Mouse (Mus musculus): ENCODE measurements around the gene Med11.
"Not testable (repeated sequence)": the region's sequence is repeated elsewhere in the genome, so short reads cannot be mapped to it uniquely, and the experiment has no call there.

Med11 gene

DNA sequence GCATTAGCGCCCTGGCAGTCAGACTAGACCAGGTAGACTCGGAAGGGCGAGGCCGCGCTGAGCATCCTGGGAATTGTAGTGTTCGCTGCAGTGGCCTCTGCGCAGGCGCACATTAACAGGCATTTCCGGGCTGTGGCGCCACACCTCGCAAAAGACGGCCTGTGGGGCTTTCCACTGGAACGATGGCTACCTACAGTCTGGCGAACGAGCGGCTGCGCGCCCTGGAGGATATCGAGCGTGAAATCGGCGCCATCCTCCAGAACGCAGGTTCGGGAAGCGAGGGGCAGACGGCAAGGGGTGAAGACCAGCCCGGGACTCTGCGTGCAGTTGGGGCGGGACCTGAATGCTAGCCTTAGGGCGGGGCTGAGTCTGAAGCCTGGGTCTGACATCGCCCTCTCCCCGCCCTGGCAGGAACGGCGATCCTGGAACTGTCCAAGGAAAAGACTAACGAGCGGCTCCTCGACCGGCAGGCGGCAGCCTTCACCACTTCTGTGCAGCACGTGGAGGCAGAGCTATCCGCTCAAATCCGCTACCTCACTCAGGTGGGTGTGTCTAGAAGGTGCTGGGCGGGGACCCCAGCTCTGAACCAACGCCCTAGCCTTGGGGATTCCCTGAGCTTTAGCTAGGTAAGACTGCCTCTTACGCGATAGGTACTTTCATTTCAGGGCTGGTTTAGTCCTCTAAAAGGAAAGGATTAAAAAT, at the start of gene Med11:
TSS of gene Med11 (plus strand) at position 123 of the 702 bp plus-strand sequence.
- peak; percentile 96 for DNase-seq (ENCODE audit: low spot score)

DNA sequence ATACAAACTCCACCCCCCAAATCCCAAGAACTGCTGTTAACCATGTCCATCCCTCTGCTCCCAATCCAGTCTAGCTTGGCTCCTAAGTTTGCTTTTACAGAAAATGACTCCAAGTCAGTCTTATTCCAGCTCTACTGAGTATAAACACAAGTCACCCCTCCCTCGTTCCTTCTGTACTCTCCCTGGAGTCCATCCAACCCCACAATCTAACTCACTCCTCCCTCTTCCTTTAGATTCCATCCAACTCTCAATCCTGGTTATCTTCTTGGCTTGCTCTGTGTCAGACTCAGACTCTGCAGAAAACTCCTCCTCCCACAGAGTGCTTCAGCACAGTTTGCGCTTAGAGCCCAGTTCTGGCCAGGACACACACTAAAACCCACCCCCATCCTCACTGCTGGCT, 48.1 kb upstream of the Med11 start:
- no peak for DNase-seq (ENCODE audit: low spot score)

DNA sequence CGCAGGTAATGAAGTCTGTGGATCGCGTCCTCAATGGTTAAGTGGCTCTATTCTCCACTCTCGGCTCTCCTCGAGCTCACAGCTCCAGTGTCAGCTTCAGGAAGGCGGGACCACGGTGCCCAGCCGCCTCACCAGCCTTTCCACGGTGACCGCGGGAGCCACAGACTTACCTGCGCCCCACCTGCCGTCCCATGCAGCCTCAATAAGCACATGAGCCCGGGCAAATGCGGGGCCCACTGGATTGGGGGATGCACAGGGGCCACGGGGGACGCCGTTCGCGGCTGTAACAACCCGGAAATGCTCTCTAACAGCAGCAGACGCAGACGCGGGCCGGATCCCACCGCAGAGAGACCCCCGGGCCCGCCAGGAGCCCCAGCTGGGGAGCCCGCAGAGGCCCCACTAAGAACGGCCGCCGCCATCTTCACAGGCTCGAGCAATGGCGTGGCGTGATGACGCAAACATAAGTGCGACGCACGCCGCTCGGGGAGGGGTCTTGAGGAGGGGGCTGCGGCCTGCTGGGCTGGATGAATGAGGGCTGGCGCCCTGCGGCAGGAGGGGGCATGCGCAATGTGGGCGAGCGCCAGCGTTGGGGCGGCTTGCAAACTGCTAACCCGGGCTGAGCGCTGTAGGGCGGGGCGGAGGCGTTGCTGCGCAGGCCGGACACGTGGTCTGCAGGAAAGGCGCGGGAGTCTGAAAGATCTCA, 42.0 kb upstream of the Med11 start, which contains the start of gene Pelp1:
TSS of gene Pelp1 (minus strand) at position 438 of the 703 bp plus-strand sequence.
- peak; percentile 98 for DNase-seq (ENCODE audit: low spot score)

DNA sequence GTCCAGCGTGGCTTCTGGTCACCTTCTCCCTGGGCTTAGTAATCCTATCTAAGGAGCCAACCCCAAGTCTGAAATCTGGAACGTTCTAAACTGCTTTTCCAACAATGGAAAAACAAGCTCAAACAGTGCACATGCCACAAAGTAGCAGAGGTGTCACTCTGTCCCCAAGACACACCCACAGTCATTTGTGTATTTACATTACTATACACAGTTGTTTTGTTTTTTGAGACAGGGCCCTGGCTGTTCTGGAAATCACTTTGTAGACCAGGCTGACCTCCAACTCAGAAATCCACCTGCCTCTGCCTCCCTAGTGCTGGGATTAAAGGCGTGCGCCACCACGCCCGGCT, 41.4 kb upstream of the Med11 start:
- DNase-seq (ENCODE audit: low spot score) = no peak

DNA sequence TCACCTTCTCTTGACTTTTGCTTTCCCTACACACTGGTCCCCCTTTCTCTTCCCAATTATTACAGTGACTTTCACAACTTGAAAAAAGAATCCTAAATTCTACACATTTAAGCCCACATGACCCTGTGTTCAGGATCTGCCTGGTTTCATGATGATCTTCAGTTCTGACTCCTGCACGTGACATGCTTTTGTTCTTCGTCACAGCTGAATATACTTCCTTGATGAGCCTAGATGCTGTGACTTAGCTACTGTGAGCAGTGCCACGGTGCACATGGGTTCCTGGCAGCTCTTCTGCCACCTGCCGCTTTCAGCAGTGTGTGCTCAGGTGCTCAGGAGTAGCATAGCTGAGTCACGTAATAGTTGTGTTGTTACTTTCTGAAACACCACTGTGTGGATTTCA, 39.1 kb upstream of the Med11 start:
- DNase-seq (ENCODE audit: low spot score) = no peak

DNA sequence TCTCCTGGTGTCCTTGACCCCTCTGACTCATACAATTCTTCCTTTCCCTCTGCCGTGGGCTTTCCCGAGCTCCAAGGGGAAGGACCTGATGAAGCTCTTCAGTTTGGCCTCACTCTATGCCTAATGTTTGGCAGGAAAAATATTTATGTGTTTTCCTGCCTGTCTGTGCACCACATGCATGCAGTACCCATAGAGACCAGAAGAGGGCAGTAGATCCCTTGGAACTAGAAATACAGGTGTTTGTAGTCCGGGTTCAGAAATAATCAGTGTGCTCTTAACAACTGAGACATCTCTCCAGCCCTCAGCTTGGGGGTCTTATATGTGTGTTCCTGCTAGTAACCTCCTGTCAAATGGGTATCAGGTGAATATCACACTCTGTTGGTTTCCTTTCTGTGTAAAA, 37.8 kb upstream of the Med11 start:
- DNase-seq (ENCODE audit: low spot score) = peak; percentile 90

DNA sequence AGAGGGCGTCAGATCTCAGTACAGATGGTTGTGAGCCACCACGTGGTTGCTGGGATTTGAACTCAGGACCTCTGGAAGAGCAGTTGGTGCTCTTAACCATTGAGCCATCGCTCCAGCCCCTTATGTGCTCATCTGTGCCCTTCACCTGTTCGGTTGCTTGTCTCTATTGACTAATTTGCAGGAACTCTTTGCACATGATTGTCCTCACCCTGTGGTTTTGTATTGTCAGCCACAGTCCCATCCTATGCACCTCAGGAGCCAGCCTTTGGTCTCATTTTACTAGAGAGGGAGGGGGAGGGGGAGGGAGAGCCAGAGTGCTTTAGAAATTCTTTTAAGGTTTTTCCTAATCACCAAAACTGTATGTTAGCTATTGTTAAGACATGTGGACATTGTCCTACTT, 33.5 kb upstream of the Med11 start:
- DNase-seq (ENCODE audit: low spot score) = no peak

DNA sequence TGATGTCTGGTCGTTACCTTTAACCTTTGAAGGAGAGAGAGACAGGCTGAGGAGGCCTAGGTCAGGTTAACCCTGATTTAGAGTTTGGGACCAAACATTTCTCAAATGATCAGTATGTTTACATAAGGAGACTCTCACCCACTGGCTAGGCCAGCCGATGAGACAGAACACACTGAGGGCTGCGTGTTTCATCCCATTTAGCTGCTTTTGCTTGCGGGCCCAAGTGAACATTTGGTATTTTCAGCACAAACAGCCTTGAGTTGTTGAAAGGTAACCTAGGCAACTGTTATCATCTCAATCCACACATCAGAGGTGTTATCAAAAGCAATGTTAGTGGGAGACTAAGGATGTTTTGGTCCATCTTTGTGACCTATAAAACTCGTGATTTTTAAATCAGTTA, 32.2 kb upstream of the Med11 start:
- no peak for DNase-seq (ENCODE audit: low spot score)

DNA sequence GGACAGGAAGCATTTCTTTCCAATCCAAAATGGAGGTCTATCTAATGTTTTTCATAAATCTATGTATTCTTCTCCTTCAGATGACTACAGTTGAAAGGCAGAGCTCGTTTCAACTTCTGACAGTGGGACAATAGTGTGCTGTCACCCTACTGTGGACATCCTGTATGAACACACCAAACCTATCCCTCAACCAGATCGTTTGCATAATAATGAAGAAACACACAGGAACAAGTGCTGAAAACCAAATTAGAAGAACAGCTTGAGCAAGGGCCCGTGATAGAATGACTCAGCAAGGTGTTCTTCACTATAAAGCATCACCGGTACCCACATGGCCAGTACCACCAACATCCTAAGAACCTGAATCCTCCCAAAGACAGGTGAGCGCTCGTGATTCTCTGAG, 25.1 kb upstream of the Med11 start:
- DNase-seq (ENCODE audit: low spot score) = not testable (repeated sequence)

DNA sequence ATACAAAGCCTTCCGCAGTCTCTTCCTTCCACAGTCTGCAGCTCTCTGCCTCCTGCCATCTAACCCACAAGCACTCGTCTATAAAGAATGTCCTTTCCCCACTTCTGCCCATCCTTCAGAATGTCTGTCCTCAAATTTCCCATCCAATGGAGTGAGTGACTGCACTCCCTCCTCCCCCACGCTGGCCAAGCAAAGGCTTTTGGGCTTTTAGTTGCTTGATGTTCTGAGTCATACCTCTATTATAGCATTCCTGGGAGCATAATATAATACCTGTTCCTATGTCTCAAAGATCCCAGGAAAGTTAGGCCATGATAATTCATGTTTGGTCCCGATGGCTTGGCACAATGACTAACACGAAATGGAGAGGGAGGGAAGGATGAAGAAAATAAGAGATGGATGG, 20.1 kb upstream of the Med11 start:
- no peak for DNase-seq (ENCODE audit: low spot score)

DNA sequence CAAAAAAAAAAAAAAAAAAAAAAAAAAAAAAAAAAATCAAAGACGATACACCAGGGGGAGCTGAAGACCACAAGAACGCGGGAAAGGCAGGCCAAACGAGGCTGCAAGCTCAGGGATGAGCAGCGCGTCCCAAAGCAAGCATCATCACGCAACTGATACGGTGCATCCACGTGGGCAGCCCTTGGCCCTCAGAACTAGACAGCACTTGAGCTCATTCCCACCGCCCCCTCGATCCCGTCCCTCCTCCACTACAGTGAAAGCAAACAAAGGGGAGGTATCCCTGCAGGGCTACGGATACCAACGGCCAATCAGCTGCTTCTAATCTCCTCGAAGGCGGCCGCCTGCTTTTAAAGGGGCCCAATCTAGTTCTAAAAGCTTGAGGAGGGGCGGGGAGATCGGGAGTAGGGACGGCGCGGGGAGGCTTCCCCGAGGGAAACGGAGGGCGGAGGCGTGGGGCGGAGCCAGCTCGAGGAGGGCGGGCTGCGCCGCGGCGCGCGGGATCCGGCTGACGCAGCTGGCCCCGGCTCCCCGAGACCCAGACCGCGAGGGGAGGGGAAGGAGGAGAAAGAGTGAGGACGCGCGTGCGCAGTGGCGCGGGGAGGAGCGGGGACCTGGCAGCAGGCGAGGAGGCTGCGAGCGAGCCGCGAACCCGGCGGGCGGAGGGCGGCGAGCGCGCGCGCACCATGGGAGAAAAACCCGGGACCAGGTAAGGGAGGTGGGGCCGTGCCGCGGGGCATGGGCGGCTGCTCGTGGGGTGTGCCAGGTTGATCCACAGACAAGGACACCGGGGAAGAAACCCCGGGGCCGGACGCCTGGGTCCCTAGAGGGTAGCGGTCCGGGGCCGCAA, 19.4 kb upstream of the Med11 start, which contains the start of gene Arrb2:
TSS of gene Arrb2 (plus strand) at position 588 of the 847 bp plus-strand sequence.
- DNase-seq (ENCODE audit: low spot score) = peak; percentile 98

DNA sequence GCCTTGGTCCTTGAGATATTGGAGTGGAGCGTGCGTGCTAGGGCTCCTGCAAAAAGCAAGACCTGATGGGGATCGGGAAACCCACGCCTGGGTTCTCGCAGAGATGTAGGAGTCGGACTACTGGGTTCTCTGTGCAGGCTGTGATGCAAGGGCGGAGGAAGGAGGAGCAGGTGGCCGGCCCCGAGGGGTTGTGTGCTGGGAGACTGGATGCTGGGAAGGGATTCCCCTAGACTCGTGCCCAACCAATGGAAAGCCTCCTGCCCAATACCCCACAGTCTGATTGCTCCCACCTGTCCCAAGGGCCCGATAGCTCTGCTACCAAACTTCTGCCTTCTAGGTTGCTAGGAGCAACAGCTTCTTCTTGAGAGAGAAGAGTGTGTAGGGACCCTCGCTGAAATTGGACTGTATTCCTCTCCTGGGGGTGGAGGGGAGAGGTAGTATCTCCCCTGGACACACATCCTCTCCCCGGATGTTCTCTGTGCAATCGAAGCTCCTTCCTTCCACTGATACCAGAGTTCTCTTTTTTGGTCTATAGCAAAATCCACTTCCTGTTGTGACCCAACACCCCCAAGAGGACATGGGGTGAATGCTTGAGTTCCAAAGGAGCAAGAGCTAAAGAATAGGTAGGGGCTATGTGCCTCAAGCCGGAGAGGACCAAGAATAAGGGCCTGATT, 18.7 kb upstream of the Med11 start:
- DNase-seq (ENCODE audit: low spot score) = peak; percentile 54

DNA sequence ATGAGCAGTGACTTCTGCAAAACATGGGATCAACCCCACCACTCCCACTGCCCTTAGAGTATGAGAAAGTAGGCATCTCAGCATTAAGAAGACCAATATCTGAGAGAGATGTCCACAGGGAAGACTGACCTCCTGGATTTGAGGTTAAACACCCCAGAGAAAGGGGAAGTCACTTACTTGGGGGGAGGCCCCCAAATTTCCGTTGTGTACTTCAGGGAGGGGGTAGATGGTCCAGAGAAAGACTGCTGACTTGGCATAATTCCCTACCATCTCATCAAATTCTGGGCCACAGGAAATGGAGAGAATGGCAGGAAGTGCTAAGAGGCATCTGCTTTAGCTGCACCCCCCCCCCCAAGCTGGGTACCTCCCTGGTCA, 18.2 kb upstream of the Med11 start:
- no peak for DNase-seq (ENCODE audit: low spot score)

DNA sequence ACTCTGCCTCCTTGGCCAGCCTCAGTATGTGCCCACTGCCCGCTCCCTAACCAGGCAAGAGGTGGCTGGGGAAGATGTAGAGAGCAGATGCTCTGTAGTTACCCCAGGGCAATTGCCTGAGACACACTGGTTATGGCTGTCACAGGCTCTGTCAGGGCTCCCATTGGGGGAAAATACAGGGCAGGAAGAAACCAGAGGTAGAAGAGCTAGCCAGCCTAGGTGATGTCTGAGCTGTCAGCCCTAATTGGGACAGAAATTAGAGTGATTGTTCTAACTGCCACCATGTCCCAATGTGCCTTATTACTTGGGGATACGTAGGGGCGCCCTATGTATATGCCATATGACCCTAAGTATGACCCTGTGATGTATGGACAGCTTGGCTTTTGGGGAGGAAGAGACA, 17.8 kb upstream of the Med11 start:
- DNase-seq (ENCODE audit: low spot score) = no peak

DNA sequence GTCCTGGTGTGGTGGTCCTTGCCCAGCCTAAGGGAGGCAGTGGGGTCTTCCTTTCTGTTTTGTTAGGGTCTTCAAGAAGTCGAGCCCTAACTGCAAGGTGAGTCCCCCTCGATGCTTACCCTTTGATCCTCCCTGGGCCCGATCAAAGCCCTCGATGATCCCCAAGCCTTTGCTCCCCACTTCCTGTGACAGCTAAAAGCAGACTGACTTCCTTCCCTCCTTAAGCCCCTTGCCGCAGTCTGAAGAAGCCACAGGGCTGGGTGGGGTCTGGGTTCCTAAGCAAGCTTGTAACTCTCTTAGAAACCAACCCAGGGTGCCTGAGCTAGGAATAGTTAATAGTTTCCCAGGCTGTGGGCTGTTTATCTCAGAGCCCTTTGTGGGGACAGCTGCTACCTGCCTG, 16.2 kb upstream of the Med11 start:
- DNase-seq (ENCODE audit: low spot score) = no peak

DNA sequence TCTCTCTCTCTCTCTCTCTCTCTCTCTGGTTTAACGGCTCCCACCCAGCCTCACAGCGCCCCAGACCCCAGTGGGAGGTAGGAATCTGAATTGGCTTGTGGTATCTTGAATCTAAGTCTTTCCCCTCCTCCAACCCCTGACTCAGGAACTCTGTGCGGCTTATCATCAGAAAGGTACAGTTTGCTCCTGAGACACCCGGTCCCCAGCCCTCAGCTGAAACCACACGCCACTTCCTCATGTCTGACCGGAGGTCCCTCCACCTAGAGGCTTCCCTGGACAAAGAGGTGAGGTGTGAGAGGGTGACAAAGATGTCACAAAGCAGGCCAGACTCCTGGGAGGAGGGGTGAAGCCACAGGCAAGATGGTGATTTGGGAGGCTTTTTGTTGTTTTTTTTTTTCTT, 14.3 kb upstream of the Med11 start:
- no peak for DNase-seq (ENCODE audit: low spot score)

DNA sequence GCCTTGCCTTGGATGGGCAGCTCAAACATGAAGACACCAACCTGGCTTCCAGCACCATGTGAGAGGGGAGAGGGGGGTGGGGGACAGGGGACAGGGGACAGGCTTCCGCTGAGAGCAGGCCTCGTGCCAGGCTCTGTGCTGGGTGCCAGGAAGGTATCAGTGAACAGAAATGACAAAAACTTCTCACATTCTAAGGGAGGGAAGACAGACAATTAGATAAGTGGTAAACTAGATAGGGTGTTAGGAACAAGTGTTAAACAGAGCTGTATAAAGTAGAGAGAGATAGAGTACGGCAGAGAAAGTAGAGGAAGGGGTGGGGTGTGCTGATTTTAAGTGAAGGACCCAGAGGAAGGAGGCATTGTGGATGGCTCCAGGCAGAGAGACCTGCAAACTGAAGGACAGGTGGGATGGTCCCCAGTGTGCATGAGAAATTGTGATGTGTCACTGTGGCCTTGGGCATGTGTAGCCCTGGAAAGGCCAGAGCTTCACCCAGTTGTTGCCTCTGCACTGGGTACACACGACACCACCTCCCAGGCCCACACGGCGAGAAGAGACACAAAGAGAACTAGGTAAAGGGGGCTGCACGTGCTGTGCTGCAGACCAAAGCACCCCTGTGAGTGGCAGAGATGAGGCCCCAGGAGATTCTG, 12.9 kb upstream of the Med11 start:
- no peak for DNase-seq (ENCODE audit: low spot score)

DNA sequence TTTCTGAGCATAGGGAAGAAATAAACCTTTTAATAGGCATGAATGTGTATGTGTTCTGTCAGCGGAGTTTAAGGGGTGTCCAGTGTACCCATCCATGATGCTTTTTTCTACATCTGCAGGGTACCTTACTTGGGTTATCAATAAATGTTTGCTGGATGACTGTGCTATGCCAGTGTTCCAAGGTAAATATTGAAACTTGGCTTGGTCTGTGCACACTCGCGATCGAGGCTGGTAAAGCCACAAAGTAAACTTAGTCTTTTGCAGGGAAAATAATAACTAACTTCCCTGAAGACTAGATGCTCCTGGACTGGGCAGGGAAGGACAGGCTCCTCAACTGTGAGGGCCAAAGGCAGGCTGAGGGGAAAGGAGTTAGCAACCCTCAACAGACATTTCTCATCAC, 11.1 kb upstream of the Med11 start:
- DNase-seq (ENCODE audit: low spot score) = no peak

DNA sequence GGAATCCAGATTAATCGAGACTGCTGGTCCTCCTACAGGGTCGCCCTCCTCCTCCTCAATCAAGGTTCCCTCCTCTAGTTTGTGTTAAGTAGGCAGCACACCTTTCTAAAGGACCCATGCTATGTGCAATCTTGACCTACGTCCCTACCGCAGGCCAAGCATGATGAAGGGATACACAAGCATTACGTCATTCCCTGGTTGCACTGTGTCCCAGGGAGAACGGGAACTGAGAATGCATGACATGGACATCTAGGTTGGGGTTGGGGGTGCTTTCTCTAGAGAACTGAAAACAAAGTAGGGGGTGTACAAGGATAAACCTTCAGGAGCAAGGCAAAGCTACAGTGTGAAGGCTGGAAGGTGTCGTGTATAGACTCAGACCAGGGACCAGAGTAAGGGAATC, 9.8 kb upstream of the Med11 start:
- DNase-seq (ENCODE audit: low spot score) = no peak

DNA sequence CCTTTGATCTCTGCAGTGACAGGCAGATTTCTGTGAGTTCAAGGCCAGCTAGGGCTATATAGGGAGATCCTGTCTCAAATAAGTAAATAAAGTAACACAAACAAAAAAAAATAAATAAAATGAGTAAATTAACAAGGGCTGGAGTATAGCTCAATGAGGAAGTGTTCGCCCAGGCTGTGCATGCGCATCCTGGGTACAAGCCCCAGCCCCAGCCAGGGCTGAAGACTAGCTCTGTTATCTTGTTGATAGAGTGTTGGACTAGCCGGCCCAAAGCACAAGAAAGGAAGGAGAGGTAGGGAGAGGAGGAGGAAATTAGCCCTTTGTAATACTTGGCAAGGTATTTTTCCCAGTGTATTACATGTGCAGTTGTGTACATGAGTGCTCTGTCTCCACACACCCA, 7.8 kb upstream of the Med11 start:
- no peak for DNase-seq (ENCODE audit: low spot score)

DNA sequence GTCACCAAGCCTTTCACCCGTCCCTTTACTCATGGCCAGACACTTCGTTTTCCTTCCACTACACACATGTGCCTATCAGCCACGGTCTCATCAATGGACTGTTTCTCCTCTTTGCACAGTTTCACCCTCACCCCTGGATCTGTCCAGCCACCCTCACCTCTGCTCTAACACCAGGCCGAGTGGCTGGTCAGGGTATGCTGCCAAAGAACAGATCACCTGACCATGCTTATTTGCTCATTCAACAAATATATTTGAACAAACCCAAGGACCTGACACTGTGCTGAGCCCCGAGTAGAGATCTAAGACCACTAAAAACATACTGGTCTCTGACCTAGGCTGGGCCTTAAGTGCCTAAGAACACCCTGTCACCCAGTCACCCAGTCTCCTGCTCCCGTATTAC, 7.1 kb upstream of the Med11 start:
- DNase-seq (ENCODE audit: low spot score) = no peak

DNA sequence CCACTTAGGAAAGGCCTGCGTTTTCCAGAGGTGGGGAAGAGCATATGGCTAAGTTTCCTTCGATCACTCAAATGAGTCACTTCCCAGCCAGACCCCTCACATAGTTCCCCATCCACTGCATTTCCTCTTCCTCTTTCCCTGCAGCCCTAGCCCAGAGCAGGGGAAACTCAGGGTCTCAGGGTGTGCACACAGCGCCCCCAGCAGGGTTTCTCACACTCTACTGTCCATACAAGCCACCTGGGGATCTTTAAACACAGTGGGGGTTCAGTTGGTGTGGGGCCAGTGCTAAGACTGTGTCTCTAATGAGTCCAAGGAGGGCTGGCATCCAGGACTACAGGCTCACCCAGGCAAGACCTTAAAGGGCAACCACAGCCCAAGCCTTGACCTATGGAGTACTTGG, 5.0 kb upstream of the Med11 start:
- DNase-seq (ENCODE audit: low spot score) = no peak
